ENCODE assay signal across 16 mouse cellular contexts in genomic region chr1:157768201-157768600, GRCm38 (mm10).
DNase-seq lines count a peak whose midpoint lies in the region; ATAC-seq and TF ChIP-seq lines count a peak whose summit lies in the region.
"Had no signal": no experiment of that assay in that cellular context is flagged by ENCODE, and none has a peak within 500 bp of the region (broad histone marks: within the 10 kb centered on the region; RNA-seq: fewer than 3 reads in every experiment).

No protein-coding gene starts in this region.

- H3K4me2 ChIP-seq in forebrain, postnatal 0 days (ENCODE audit: low read depth) = no peak overlapping the region
- H3K4me2 ChIP-seq in forebrain, embryonic 12.5 days = no peak overlapping the region
- no peak overlapping the region for H3K4me2 ChIP-seq in midbrain, embryonic 14.5 days (ENCODE audit: low read length)
- H3K4me2 ChIP-seq: liver, embryonic 11.5 days; midbrain, embryonic 12.5 days had no signal

- no peak for DNase-seq in forebrain, postnatal 0 days
- DNase-seq in midbrain, embryonic 10.5 days (ENCODE audit: low spot score) = peak; percentile 15
- no peak for DNase-seq in midbrain, embryonic 14.5 days
- DNase-seq in embryo, embryonic 10.5 days (ENCODE audit: low spot score) = peak; percentile 63
- peak; percentile 35 for DNase-seq in mesoderm, embryonic 11.5 days (ENCODE audit: low read depth, low spot score)
- DNase-seq in urinary bladder, postnatal 10 days (ENCODE audit: low spot score) = no peak
- no peak for DNase-seq in adrenal gland, adult 8-10 months
- DNase-seq: cerebellum, adult 11 months; cerebellum, postnatal 36 days; heart, adult 11 months; kidney, postnatal 36 days; right cerebral cortex, adult 18-20 months had no signal

- H3K36me3 ChIP-seq in forebrain, postnatal 0 days (ENCODE audit: insufficient read depth) = no peaks in the 10 kb centered on the region
- no peaks in the 10 kb centered on the region for H3K36me3 ChIP-seq in forebrain, embryonic 12.5 days (replicated peaks)
- H3K36me3 ChIP-seq in midbrain, embryonic 10.5 days = no peaks in the 10 kb centered on the region
- H3K36me3 ChIP-seq in midbrain, embryonic 14.5 days (ENCODE audit: control insufficient read depth, insufficient read depth, low read length) = no peaks in the 10 kb centered on the region
- H3K36me3 ChIP-seq: midbrain, embryonic 12.5 days had no signal

- no peaks in the 10 kb centered on the region for H3K27me3 ChIP-seq in forebrain, postnatal 0 days (ENCODE audit: insufficient read depth, low read length)
- no peaks in the 10 kb centered on the region for H3K27me3 ChIP-seq in forebrain, embryonic 12.5 days
- no peaks in the 10 kb centered on the region for H3K27me3 ChIP-seq in midbrain, embryonic 10.5 days (ENCODE audit: low read depth, poor library complexity, severe bottlenecking)
- H3K27me3 ChIP-seq in midbrain, embryonic 14.5 days (ENCODE audit: control insufficient read depth, insufficient read depth, low read length) = no peaks in the 10 kb centered on the region
- H3K27me3 ChIP-seq: midbrain, embryonic 12.5 days had no signal

- H3K4me3 ChIP-seq in forebrain, postnatal 0 days (ENCODE audit: low read depth, low read length) = no peak overlapping the region
- H3K4me3 ChIP-seq in forebrain, embryonic 12.5 days (replicated peaks) = no peak overlapping the region
- no peak overlapping the region for H3K4me3 ChIP-seq in midbrain, embryonic 10.5 days
- H3K4me3 ChIP-seq in midbrain, embryonic 14.5 days (replicated peaks; ENCODE audit: low read depth, low read length) = no peak overlapping the region
- H3K4me3 ChIP-seq: midbrain, embryonic 12.5 days had no signal

- H3K9me3 ChIP-seq in forebrain, postnatal 0 days (ENCODE audit: low read length) = no peaks in the 10 kb centered on the region
- H3K9me3 ChIP-seq in forebrain, embryonic 12.5 days = no peaks in the 10 kb centered on the region
- no peaks in the 10 kb centered on the region for H3K9me3 ChIP-seq in midbrain, embryonic 10.5 days (replicated peaks)
- no peaks in the 10 kb centered on the region for H3K9me3 ChIP-seq in midbrain, embryonic 14.5 days (ENCODE audit: control insufficient read depth, low read length)
- H3K9me3 ChIP-seq: midbrain, embryonic 12.5 days had no signal

- H3K9ac ChIP-seq in forebrain, postnatal 0 days = no peak overlapping the region
- no peak overlapping the region for H3K9ac ChIP-seq in forebrain, embryonic 12.5 days
- no peak overlapping the region for H3K9ac ChIP-seq in midbrain, embryonic 14.5 days (replicated peaks; ENCODE audit: low read length)
- H3K9ac ChIP-seq: midbrain, embryonic 12.5 days had no signal

- ATAC-seq in forebrain, postnatal 0 days = peak; percentile 12; the same call in 1 of the 2 replicates
- ATAC-seq in forebrain, embryonic 12.5 days (ENCODE audit: low FRiP score) = no peak; the same call in 1 of the 2 replicates
- ATAC-seq in midbrain, embryonic 14.5 days (ENCODE audit: low FRiP score, low TSS enrichment) = no peak
- ATAC-seq: lung, postnatal 0 days had no signal

- no peak for TF ChIP-seq CTCF in forebrain, postnatal 0 days (IDR thresholded peaks at IDR 0.05; ENCODE audit: low read depth)

- H3K4me1 ChIP-seq in forebrain, postnatal 0 days (ENCODE audit: insufficient read depth) = no peaks in the 10 kb centered on the region
- H3K4me1 ChIP-seq in forebrain, embryonic 12.5 days = no peaks in the 10 kb centered on the region
- no peaks in the 10 kb centered on the region for H3K4me1 ChIP-seq in midbrain, embryonic 10.5 days
- no peaks in the 10 kb centered on the region for H3K4me1 ChIP-seq in midbrain, embryonic 14.5 days (ENCODE audit: control insufficient read depth, insufficient read depth, low read length)
- H3K4me1 ChIP-seq: midbrain, embryonic 12.5 days had no signal

- WGBS in forebrain, postnatal 0 days = 34% methylated on average over 6 of the region's 6 CpGs
- 34% methylated on average over 6 of the region's 6 CpGs for WGBS in forebrain, embryonic 12.5 days
- WGBS in midbrain, embryonic 10.5 days = 46% methylated on average over 6 of the region's 6 CpGs
- WGBS in midbrain, embryonic 14.5 days = 50% methylated on average over 6 of the region's 6 CpGs

- H3K27ac ChIP-seq in forebrain, postnatal 0 days (ENCODE audit: low read depth, low read length) = no peak overlapping the region
- no peak overlapping the region for H3K27ac ChIP-seq in forebrain, embryonic 12.5 days
- H3K27ac ChIP-seq in midbrain, embryonic 10.5 days (replicated peaks) = no peak overlapping the region
- no peak overlapping the region for H3K27ac ChIP-seq in midbrain, embryonic 14.5 days (replicated peaks; ENCODE audit: low read depth, low read length)
- H3K27ac ChIP-seq: midbrain, embryonic 12.5 days had no signal

Comparison
In these comparisons a context has a peak if more than half of its experiments do, and no peak if none do; other contexts are left out.
1. DNase-seq: peak in midbrain, embryonic 10.5 days (single experiment), embryo, embryonic 10.5 days (single experiment) and mesoderm, embryonic 11.5 days (single experiment); none in forebrain, postnatal 0 days (single experiment), midbrain, embryonic 14.5 days (single experiment), urinary bladder, postnatal 10 days (single experiment) and adrenal gland, adult 8-10 months (single experiment).